Mouse (Mus musculus): ENCODE measurements around the gene Aldh3b1. TPM values are rescaled to one million over a fixed set of nuclear protein-coding genes. Genes with fewer than 3 reads are reported as not detected.

Gene Aldh3b1
- total RNA-seq, 4 experiments from 2014 or later: 3.4 to 5.5 (median 5.1) TPM

GRCm38 (mm10) chr19:3945872-3946564 is 16.4 kb upstream of the Aldh3b1 start:
- no peak for DNase-seq (ENCODE audit: low spot score in 2 of 2)

GRCm38 (mm10) chr19:3942986-3943735 is 13.6 kb upstream of the Aldh3b1 start:
- no peak for DNase-seq (ENCODE audit: low spot score in 2 of 2)

- no peak for DNase-seq (ENCODE audit: low spot score in 2 of 2)
Measured at GRCm38 (mm10) chr19:3942315-3942714, 12.7 kb upstream of the Aldh3b1 start.

GRCm38 (mm10) chr19:3935896-3936850 is 6.6 kb upstream of the Aldh3b1 start:
- DNase-seq (ENCODE audit: low spot score in 2 of 2): no peak

GRCm38 (mm10) chr19:3935032-3935895 is 5.7 kb upstream of the Aldh3b1 start, which contains the start of gene Unc93b1:
Unc93b1 (plus strand) TSS chr19:3935186.
- no peak for DNase-seq (ENCODE audit: low spot score in 2 of 2)

GRCm38 (mm10) chr19:3931716-3932115 is 2.1 kb upstream of the Aldh3b1 start:
- DNase-seq (ENCODE audit: low spot score in 2 of 2): no peak

- DNase-seq (ENCODE audit: low spot score in 2 of 2): no peak
Measured at GRCm38 (mm10) chr19:3930262-3931057, 852 bp upstream of the Aldh3b1 start.

- no peak for DNase-seq (ENCODE audit: low spot score in 2 of 2)
Measured at GRCm38 (mm10) chr19:3928779-3929178, 829 bp downstream of the Aldh3b1 start.

- DNase-seq (ENCODE audit: low spot score in 2 of 2): no peak
Measured at GRCm38 (mm10) chr19:3927989-3928388, 1.6 kb downstream of the Aldh3b1 start.

- no peak for DNase-seq (ENCODE audit: low spot score in 2 of 2)
Measured at GRCm38 (mm10) chr19:3926685-3927084, 2.9 kb downstream of the Aldh3b1 start.

GRCm38 (mm10) chr19:3926279-3926678 is 3.3 kb downstream of the Aldh3b1 start:
- no peak for DNase-seq (ENCODE audit: low spot score in 2 of 2)

GRCm38 (mm10) chr19:3925859-3926258 is 3.7 kb downstream of the Aldh3b1 start:
- no peak for DNase-seq (ENCODE audit: low spot score in 2 of 2)

- DNase-seq (ENCODE audit: low spot score in 2 of 2): no peak
Measured at GRCm38 (mm10) chr19:3924868-3925267, 4.7 kb downstream of the Aldh3b1 start.

GRCm38 (mm10) chr19:3924190-3924589 is 5.4 kb downstream of the Aldh3b1 start:
- no peak for DNase-seq (ENCODE audit: low spot score in 2 of 2)

- DNase-seq (ENCODE audit: low spot score in 2 of 2): no peak
Measured at GRCm38 (mm10) chr19:3923586-3923985, 6.0 kb downstream of the Aldh3b1 start.

GRCm38 (mm10) chr19:3922661-3923371 is 6.8 kb downstream of the Aldh3b1 start:
- DNase-seq (ENCODE audit: low spot score in 2 of 2): no peak

GRCm38 (mm10) chr19:3919928-3920327 is 9.7 kb downstream of the Aldh3b1 start:
- DNase-seq (ENCODE audit: low spot score in 2 of 2): no peak

GRCm38 (mm10) chr19:3916727-3917126 is 12.9 kb downstream of the Aldh3b1 start:
- DNase-seq (ENCODE audit: low spot score in 2 of 2): no peak

GRCm38 (mm10) chr19:3914535-3914934 is 15.1 kb downstream of the Aldh3b1 start:
- no peak for DNase-seq (ENCODE audit: low spot score in 2 of 2)

Measured in left cerebral cortex, adult 8-10 months (tissue).